Mouse (Mus musculus): ENCODE results near the gene Trim34b. TPM values are rescaled to one million over a fixed set of nuclear protein-coding genes. Genes with fewer than 3 reads are reported as not detected.

The Trim34b gene
- total RNA-seq, 2 experiments from 2014 or later: not detected

- H3K27ac ChIP-seq: no peak overlapping the region
- H3K4me3 ChIP-seq: no peak overlapping the region; the same call in 1 of the 2 replicates
- TF ChIP-seq CTCF (conservative IDR thresholded peaks at IDR 0.05): no peak
- no peak for DNase-seq (ENCODE audit: low spot score in 2 of 2)
Measured at GRCm38 (mm10) chr7:104353600-104353967, 24.3 kb downstream of the Trim34b start.

GRCm38 (mm10) chr7:104366339-104366738, 37.1 kb downstream of the Trim34b start:
- DNase-seq (ENCODE audit: low spot score in 2 of 2): no peak
- no peak overlapping the region for H3K4me3 ChIP-seq
- no peak for TF ChIP-seq CTCF (conservative IDR thresholded peaks at IDR 0.05)
- no peak overlapping the region for H3K27ac ChIP-seq

- no peak for DNase-seq (ENCODE audit: low spot score in 2 of 2)
- H3K4me3 ChIP-seq: no peak within 1 kb of the TSS
- no peak within 1 kb of the TSS for H3K27ac ChIP-seq
- TF ChIP-seq CTCF (conservative IDR thresholded peaks at IDR 0.05): peak; percentile 43
Measured at GRCm38 (mm10) chr7:104369736-104370414, 40.6 kb downstream of the Trim34b start, which contains the start of gene Trim30b. TSS of gene Trim30b (minus strand) at chr7:104369884.

Other genes starting within 250 kb of the Trim34b start
- not detected for gene Olfr645, start 244.0 kb upstream of the Trim34b start, total RNA-seq (2021)
- under 1 TPM in 1 of 2 experiments, not detected in 1; 0.18 TPM for gene Olfr646, start 224.6 kb upstream of the Trim34b start, total RNA-seq (2021)
- not detected for gene Ubqln5, start 199.6 kb upstream of the Trim34b start, total RNA-seq (2021)
- not detected for gene Olfr643, start 192.1 kb upstream of the Trim34b start, total RNA-seq (2021)
- gene Ubqln3, start 186.2 kb upstream of the Trim34b start, total RNA-seq (2021): not detected
- not detected for gene Ubqlnl, start 178.9 kb upstream of the Trim34b start, total RNA-seq (2021)
- gene Olfm5, start 164.6 kb upstream of the Trim34b start, total RNA-seq (2021): not detected
- gene Olfr648, start 146.1 kb upstream of the Trim34b start, total RNA-seq (2021): under 1 TPM; 0.20 to 0.26 TPM
- gene Olfr649, start 133.5 kb upstream of the Trim34b start, total RNA-seq (2021): not detected
- gene Trim6, start 110.7 kb upstream of the Trim34b start, total RNA-seq (2021): under 1 TPM; 0.25 to 0.28 TPM
- 1 to 10 TPM; 1.1 to 2.0 TPM for gene Trim34a, start 85.0 kb upstream of the Trim34b start, total RNA-seq (2021)
- under 1 TPM; 0.49 to 0.76 TPM for gene Trim5, start 41.4 kb upstream of the Trim34b start, total RNA-seq (2021)
- gene Trim12a, start 14.0 kb upstream of the Trim34b start, total RNA-seq (2021): 1 to 10 TPM; 2.5 to 2.9 TPM
- gene Trim12c, start 23.9 kb downstream of the Trim34b start, total RNA-seq (2021): 1 to 10 TPM; 1.5 to 2.1 TPM
- not detected for gene Trim30b, start 40.4 kb downstream of the Trim34b start, total RNA-seq (2021)
- not detected for gene Trim30c, start 71.4 kb downstream of the Trim34b start, total RNA-seq (2021)
- 1 to 10 TPM in 1 of 2 experiments, under 1 TPM in 1; 0.64 to 1.1 TPM for gene Trim30a, start 135.7 kb downstream of the Trim34b start, total RNA-seq (2021)
- gene Trim30d, start 178.4 kb downstream of the Trim34b start, total RNA-seq (2021): under 1 TPM; 0.33 to 0.34 TPM
- not detected for gene Olfr651, start 220.7 kb downstream of the Trim34b start, total RNA-seq (2021)
- not detected for gene Olfr652, start 231.4 kb downstream of the Trim34b start, total RNA-seq (2021)
- not detected for gene Olfr653, start 247.8 kb downstream of the Trim34b start, total RNA-seq (2021)